Mouse (Mus musculus) c-Kit-positive CD71-positive TER-119-negative erythroid progenitor cells, embryonic 14.5 days (primary cell): ENCODE data around the gene Abca14.
A peak's percentile ranks its signal among the peaks of the same experiment; 100 is the strongest.
"Not testable (repeated sequence)": the region's sequence is repeated elsewhere in the genome, so short reads cannot be mapped to it uniquely, and the experiment has no call there.

Source experiments
- DNase-seq: peaks from one replicate; pipeline ENCODE4 v3.0.0-alpha.2; 2013; ENCODE audit warnings: low read depth

Gene Abca14

DNA sequence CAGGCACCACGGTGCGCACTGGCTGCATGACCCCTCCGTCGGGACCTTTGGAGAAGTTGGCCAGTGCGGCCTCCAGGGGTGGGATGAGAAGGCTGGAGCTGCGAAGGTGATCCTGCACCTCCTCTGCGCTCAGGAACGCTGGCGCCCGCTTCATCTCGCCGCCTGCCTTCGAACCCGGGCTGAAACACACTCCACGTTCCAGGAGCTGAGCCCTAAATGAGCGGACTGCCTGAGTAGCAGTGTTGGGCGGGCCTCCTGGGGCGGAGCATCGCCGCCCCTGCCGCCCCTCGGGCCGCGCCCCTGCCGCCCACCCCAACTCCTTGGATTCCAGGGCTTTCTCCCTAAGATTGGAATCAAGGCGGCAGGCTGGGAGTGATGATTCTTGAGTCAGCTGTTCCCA lies 2.0 kb upstream of the Abca14 start, which contains the start of gene Crym:
Gene Crym (minus strand): TSS at position 341 of the 400 bp plus-strand sequence.
- no peak for DNase-seq

DNA sequence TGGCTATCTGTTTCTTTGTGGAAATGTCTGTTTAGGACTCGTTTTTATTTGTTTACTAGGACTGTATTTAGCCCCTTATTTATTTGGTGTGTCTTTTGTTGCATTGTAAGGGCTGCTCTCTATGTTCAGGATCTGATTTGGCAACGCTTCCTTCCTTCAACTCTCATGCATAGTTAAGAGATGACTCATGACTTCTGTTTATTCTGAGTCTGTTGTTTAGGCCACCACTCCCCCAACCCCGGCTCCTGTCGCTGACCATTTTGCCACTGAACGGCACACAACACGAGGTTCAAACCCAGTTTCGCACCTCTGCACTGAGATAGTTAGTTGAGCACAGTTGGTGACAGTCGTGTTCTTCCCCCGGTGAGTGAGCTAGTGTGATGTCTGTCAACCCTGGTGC lies 2.2 kb downstream of the Abca14 start:
- no peak for DNase-seq

DNA sequence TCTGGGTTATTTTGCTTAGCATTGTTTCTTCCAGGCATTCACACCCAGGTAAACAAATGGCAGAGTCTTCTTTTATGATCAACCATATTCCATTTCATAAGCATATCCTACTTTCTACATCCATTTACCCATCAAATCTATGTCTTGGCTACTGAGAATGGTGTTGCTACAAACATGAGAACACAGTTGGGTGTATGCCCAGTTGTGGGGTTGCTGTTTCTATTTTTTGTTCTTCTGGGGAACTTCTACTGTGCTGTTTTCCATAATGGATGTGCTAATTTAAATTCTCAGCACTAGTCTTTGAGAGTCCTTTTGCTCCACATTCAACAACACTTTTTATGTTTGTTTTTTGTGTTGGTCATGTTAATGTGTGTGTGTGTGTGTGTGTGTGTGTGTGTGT lies 24.8 kb downstream of the Abca14 start:
- DNase-seq: no peak

DNA sequence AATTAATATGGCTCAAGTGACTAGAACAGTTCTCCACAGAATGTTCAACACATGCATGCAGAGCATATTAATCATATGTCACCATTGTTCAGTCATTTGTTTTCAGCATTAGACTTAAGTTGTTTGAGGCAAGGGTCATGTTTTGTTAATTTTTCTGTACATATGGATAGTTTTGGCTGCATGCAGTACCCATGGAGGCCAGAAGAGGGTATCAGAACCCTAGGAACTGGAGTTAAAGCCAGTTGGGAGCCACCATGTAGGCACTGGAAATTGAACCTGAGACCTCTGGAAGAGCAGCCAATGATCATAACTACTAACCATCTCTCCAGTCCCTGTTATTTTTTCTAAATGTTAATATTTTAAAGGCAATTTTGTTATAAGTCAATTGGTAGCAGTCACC lies 37.3 kb downstream of the Abca14 start:
- peak; percentile 2 for DNase-seq

DNA sequence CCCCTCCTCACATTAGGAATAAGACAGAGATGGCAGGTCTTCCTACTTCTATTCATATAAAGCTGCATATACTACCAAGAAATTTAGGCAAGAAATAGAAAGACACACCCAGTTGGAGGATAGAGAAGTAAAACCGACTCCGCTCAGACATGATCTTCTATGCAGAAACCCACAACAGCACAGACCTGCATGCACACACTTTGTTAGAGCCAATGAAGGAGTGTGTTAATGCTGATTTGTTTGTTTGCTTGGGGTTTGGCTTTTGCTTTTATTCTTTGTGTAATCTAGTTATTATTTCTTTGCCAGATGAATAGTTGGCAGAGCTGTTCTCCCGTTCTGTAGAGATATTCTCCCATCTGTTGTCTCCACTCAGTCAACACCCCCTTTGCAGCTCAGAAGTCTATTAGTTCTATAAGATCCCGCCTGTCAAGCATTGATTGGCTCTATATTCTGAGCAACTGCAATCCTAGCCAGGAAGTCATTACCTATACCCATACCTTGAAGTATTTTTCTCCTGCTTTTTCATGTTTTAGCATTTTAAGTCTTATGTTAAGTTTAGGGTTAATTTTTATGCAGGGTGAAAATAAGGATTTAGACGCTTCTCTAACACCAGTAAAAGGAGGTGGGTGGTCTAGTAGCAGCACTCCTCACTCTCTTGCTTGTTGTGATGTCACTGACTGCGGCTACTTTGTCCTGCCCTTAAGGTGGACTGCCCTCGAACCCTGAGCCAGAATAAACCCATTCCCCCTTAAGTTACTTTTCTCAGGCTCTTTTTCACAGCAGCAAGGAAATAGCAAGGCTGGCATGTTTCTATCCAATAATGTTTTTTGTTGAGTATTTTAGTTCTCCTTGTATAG lies 67.6 kb downstream of the Abca14 start:
- no peak for DNase-seq

DNA sequence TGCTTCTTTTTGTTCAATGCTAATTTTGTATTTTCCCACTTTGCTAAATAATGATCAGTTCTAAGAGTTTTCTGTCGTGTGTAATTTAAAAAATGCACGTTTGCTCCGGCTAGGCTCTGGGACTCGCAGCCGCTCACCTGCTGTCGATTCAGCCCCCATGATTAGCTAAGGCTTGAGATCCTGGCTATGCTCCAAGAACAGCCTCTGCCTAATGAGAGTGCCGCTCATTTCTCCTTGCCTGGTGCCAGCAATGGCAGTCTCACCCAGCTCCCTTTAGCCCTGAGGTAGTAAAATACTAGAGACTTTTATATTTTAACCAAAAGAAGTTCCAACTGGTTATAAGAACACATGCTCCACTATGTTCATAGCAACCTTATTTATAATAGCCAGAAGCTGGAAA lies 68.3 kb downstream of the Abca14 start:
- no peak for DNase-seq

DNA sequence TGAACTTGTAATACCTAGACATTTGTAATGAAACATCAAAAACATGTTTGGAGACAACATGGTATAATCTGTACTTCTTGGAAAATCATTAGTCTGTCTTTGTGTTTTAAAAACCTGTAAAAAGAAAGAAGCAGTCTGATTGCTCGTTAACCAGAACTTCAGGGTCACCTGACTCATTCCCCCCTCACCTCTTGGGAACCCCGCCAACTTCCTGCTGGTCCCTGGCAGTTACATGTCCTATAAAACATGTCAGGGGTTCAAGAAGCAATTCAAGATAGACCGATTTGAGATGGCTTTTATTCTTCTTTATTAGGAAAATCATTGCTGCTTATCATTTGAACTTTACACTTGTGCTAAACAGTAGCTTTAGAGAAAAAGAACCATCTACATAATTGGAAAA lies 81.5 kb downstream of the Abca14 start:
- DNase-seq: no peak

DNA sequence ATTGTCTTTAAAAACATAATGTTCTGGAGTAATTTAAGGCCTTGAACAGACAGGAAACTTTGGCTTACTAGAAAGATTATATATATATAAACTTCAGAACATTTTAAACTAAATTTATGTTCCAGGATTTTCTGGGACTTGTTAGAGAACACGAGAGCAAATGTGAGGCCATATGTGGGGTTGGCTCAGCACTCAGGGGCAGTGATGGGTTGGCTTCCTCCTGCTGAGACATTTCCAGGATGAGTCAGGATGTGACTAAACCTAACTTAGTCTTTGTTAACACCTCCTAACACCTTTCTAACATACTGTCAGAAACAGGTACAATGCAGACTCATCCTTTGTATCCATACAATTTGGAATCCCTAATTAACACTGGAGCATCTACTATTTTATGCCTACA lies 112.3 kb downstream of the Abca14 start:
- no peak for DNase-seq

DNA sequence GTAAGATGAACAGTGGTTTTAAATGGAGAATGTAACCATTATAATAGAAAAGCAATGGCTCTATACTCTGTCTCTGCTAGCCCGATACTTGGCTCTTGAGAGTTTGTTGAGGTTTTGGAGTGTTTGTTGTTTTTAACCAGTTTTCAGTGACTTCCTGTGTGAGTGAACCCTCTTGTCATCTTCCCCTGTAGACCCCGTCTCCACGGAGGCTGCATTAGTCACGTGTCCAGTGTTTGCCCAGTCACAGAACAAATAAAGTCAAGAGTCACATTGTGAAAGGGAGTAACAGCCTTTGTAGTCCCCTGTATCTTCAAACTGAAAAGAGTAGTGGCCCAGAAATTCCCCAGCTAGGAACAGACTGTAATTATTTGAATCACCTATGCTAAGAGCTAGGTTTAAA lies 119.2 kb downstream of the Abca14 start:
- no peak for DNase-seq

DNA sequence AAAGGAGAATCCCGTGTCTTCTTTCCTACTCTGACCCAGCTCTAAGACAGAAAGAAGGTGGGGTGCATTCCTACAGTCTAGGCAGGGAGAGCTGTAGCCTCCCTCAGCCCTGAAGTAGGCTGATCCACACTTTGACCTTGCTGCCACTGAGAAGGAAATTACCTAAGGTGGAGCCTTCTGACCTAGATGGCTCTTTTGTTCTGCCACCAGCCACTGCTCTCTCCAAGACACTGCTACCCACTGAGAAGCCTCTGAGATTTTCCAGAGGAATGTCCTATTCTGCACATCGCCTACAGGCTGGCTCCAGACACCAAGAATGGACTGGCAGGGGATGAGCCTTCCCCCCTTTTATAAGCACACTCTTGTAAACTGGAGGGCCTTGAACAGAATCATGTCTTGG lies 122.2 kb downstream of the Abca14 start:
- not testable (repeated sequence) for DNase-seq

DNA sequence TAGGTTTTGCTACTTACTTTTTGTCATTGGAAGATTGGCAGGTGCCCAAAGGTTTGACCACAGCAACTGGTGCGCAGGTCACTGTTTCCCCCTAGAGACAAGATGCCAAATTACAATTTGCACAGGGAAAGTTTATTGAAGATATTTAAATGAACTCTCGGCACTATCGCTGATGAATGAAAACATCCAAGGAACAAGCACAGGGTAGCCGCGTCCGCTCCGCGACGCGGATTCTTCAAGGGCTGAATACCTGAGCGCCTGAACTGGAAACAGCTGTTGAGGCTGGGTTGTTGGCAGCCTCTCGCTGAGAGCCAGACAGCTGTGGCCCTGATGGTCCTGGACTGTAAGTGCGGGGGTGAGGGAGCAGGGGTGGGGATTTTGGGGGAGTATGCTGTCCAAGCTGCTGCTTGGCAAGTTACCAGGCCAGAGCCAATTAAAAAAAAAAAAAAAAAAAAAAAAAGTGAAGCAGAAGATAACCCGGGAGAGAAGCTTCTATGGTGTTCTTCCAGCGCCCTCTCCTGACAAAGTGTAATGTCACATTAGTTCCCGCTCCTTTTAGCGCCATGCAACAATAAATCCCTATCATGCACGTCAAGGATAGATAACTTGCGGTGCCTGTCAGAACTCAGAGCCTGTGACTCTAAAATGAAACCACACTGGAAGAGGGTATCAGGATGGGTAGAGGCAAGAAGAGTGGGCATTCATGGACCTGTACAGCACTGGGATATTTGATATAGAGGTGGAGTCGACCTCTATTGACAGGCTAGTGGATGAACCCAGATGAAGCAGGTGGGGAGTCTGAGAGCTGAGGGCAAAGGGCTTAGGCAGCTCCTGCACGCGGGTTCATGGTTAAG lies 123.7 kb downstream of the Abca14 start:
- DNase-seq: no peak

DNA sequence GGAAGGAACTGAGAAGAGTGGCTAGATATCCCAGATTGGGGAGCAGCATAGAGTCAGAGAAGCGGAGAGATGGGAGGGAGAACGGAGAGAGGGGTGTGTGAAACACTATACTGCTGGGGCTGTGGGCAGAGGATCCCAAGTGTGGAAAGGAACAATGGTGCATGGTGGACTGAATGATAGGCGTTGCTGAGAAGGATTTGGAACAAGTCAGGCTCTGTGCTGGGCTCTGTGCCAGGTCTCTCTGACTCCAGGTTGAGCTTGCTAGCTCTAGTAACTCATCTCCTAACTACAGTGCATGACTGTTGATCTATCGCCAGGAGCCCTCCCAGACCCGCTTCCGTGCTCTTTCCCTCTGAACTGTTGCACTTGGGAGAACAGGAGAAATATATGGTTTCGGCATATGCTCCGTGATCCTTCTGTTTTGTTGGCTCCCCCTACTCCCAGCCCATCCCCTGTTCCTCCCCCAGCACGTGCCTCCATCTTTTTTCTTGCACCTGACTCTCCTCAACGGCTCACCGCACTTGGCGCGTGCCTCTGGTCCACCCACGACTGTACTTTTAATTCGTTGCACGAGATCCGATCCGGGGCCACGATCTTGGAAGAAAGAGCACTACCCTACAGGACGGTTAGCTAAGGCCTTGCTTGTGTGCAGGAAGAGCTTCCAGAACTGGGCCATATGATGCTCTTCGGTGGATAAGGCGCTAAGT lies 124.5 kb downstream of the Abca14 start, which contains the start of gene Abca15:
Gene Abca15 (plus strand): TSS at position 584 of the 707 bp plus-strand sequence.
- no peak for DNase-seq

DNA sequence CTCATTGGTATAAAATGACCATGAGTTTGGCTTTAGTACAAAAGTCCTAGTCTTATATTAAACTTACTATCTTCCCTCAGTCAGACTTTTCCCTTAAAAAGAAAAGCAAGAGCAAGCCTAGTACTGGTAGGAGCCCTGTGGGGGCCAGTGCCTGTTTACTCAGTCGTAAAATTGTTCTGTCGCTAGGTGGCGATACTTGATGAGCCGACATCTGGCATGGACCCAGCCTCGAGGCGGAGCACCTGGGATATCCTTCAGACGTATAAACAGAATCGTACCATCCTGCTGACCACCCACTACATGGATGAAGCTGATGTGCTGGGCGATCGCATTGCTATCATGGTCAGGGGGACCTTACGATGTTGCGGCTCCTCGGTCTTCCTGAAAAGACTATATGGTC lies 157.4 kb downstream of the Abca14 start:
- no peak for DNase-seq
